Mouse (Mus musculus) erythroblast, embryonic 14.5 days (primary cell): Measurements from ENCODE around the gene Casd1.

ENCODE experiments used
- GATA1 ChIP-seq: IDR thresholded peaks from 2 replicates; pipeline ENCODE4 v1.6.1; 2012; ENCODE audit warnings: low read length, inconsistent platforms, mixed read lengths
- TAL1 ChIP-seq: IDR thresholded peaks from 3 replicates; pipeline ENCODE4 v1.6.1; 2012; ENCODE audit warnings: low read length, inconsistent platforms, mixed read lengths

DNA sequence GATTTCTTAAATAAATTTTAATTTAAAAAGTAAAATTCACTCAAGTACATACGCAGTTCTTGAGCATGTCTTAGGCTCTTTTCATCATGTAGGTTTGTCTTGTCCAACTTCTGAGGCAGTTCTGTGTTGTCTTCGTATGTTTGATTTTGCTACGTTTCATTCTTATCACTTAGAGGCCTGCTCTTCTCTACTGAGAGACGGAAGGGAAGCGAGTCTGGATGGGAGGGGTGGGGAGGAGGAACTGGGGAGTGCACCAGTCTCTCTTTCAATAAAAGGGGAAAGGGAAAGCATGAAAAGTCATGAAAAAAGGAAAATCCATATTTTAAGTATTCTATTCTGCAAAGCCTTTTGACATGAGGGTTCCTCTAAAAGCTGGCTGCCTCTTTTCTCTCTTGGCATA, 54.8 kb downstream of the Casd1 start:
- TF ChIP-seq GATA1 (no peak), TAL1 (no peak)
